Mouse (Mus musculus) intestine, embryonic 16.5 days (tissue): ENCODE results near the gene Ddn. TPM values are rescaled to one million over a fixed set of nuclear protein-coding genes. Genes with fewer than 3 reads are reported as not detected.

Source experiments
- ATAC-seq: fragments of 200-750 bp; cut with Nextera tagmentation; 2 replicates; pipeline ENCODE4 v1.8.0; 2017; ENCODE audit warnings: moderate TSS enrichment, moderate library complexity
- H3K27ac ChIP-seq: fragments of 300-500 bp; sonication (generic); 2 replicates; pipeline ENCODE4 v1.5.1; 2014; ENCODE audit warnings: mild to moderate bottlenecking, low read length
- H3K27me3 ChIP-seq: fragments of 300-500 bp; sonication (generic); replicated peaks from 2 replicates; pipeline ENCODE4 v1.6.1; 2014; ENCODE audit warnings: low read length, control low read depth, mixed read lengths; ENCODE audit not compliant: control insufficient read depth, insufficient read depth
- H3K36me3 ChIP-seq: fragments of 300-500 bp; sonication (generic); 2 replicates; pipeline ENCODE4 v1.6.1; 2014; ENCODE audit warnings: low read length, control low read depth; ENCODE audit not compliant: control insufficient read depth, insufficient read depth
- H3K4me1 ChIP-seq: fragments of 300-500 bp; sonication (generic); 2 replicates; pipeline ENCODE4 v1.6.1; 2014; ENCODE audit warnings: low read length, control low read depth, mixed read lengths; ENCODE audit not compliant: control insufficient read depth, insufficient read depth
- H3K4me2 ChIP-seq: fragments of 300-500 bp; sonication (generic); 2 replicates; pipeline ENCODE4 v1.6.1; 2014; ENCODE audit warnings: low read depth, low read length, control low read depth
- H3K4me3 ChIP-seq: fragments of 300-500 bp; sonication (generic); 2 replicates; pipeline ENCODE4 v1.5.1; 2014; ENCODE audit warnings: mild to moderate bottlenecking, low read length
- H3K9ac ChIP-seq: fragments of 300-500 bp; sonication (generic); 2 replicates; pipeline ENCODE4 v1.6.1; 2014; ENCODE audit warnings: low read depth, low read length
- H3K9me3 ChIP-seq: fragments of 300-500 bp; sonication (generic); 2 replicates; pipeline ENCODE4 v1.6.1; 2016; ENCODE audit warnings: low read length, control low read depth; ENCODE audit not compliant: control insufficient read depth
- WGBS: fragments of 180-500 bp; shearing (Covaris S2); extraction: QIAGEN DNeasy Blood & Tissue Kit; methylation state at CpG from one replicate; pipeline ENCODE4 v1.1.7; 2014; 5-methylcytosine and 5-hydroxymethylcytosine counted together
- polyA plus RNA-seq: library from polyadenylated mRNA; unstranded; fragments of >200 nt; fragmentation: Nextera tagmentation; extraction: Ambion mirVana; gene quantifications from 2 replicates; pipeline ENCODE4 v1.2.1, GENCODE M21; 2015

Ddn gene
- polyA plus RNA-seq, 1 experiment from 2014 or later = not detected

GRCm38 (mm10) chr15:98778806-98779205 lies 30.5 kb downstream of the Ddn start:
- Histone ChIP-seq H3K9ac (no peak overlapping the region), H3K27me3 (peaks cover 75% of the 10 kb centered on the region), H3K27ac (no peak overlapping the region), H3K9me3 (no peaks in the 10 kb centered on the region), H3K4me2 (no peak overlapping the region), H3K4me1 (peaks cover 22% of the 10 kb centered on the region), H3K36me3 (no peaks in the 10 kb centered on the region), H3K4me3 (no peak overlapping the region)
- no peak for ATAC-seq
- 6% methylated on average over 10 of the region's 11 CpGs for WGBS

- H3K27me3 ChIP-seq = peaks cover 75% of the 10 kb centered on the region
- no peaks in the 10 kb centered on the region for H3K36me3 ChIP-seq
- peak overlapping the region; percentile 10; the same call in 1 of the 2 replicates for H3K9ac ChIP-seq
- WGBS = 1% methylated on average over 25 of the region's 25 CpGs
- H3K27ac ChIP-seq = no peak overlapping the region
- H3K9me3 ChIP-seq = no peaks in the 10 kb centered on the region
- H3K4me2 ChIP-seq = peak overlapping the region; percentile 52
- peaks cover 22% of the 10 kb centered on the region for H3K4me1 ChIP-seq
- no peak for ATAC-seq
- H3K4me3 ChIP-seq = peak overlapping the region; percentile 28
Observed at GRCm38 (mm10) chr15:98778191-98778770, 31.0 kb downstream of the Ddn start.

GRCm38 (mm10) chr15:98777762-98778161 lies 31.5 kb downstream of the Ddn start, which contains the start of gene Wnt10b:
Wnt10b (minus strand) TSS chr15:98778150.
- peak within 1 kb of the TSS; percentile 28 for H3K4me3 ChIP-seq
- peak within 1 kb of the TSS; percentile 52 for H3K4me2 ChIP-seq
- H3K36me3 ChIP-seq = no peaks in the 10 kb centered on the region
- no peak for ATAC-seq
- WGBS = under 1% methylated on average over 33 of the region's 33 CpGs
- no peaks in the 10 kb centered on the region for H3K9me3 ChIP-seq
- H3K4me1 ChIP-seq = peaks cover 22% of the 10 kb centered on the region
- H3K27ac ChIP-seq = no peak within 1 kb of the TSS
- H3K27me3 ChIP-seq = peaks cover 75% of the 10 kb centered on the region
- peak within 1 kb of the TSS; percentile 10; the same call in 1 of the 2 replicates for H3K9ac ChIP-seq

- whole genome bisulfite sequencing = 2% methylated on average over 19 of the region's 19 CpGs
- 0 out of 2 replicates have a peak overlapping the region, but pooled peaks have one; percentile 10 for H3K9ac ChIP-seq
- ATAC-seq = no peak
- H3K27ac ChIP-seq = no peak overlapping the region
- H3K27me3 ChIP-seq = peaks cover 77% of the 10 kb centered on the region
- H3K9me3 ChIP-seq = no peaks in the 10 kb centered on the region
- H3K4me3 ChIP-seq = 0 out of 2 replicates have a peak overlapping the region, but pooled peaks have one; percentile 28
- H3K4me2 ChIP-seq = peak overlapping the region; percentile 52
- peaks cover 26% of the 10 kb centered on the region for H3K4me1 ChIP-seq
- H3K36me3 ChIP-seq = no peaks in the 10 kb centered on the region
Observed at GRCm38 (mm10) chr15:98777005-98777616, 32.2 kb downstream of the Ddn start.

- peak overlapping the region; percentile 43 for H3K4me2 ChIP-seq
- ATAC-seq = peak; percentile 66
- H3K36me3 ChIP-seq = no peaks in the 10 kb centered on the region
- H3K27me3 ChIP-seq = peaks cover 78% of the 10 kb centered on the region
- H3K4me3 ChIP-seq = peak overlapping the region; percentile 30
- 2% methylated on average over 59 of the region's 62 CpGs for WGBS
- no peak overlapping the region for H3K27ac ChIP-seq
- no peaks in the 10 kb centered on the region for H3K9me3 ChIP-seq
- H3K4me1 ChIP-seq = peaks cover 26% of the 10 kb centered on the region
- H3K9ac ChIP-seq = peak overlapping the region; percentile 44
Observed at GRCm38 (mm10) chr15:98776280-98777004, 32.8 kb downstream of the Ddn start.

- H3K4me1 ChIP-seq = peaks cover 26% of the 10 kb centered on the region
- ATAC-seq = no peak
- no peak overlapping the region for H3K4me2 ChIP-seq
Observed at GRCm38 (mm10) chr15:98775533-98775932, 33.8 kb downstream of the Ddn start.

GRCm38 (mm10) chr15:98774096-98774495 lies 35.2 kb downstream of the Ddn start:
- Histone ChIP-seq H3K9me3 (no peaks in the 10 kb centered on the region), H3K4me2 (no peak overlapping the region), H3K36me3 (no peaks in the 10 kb centered on the region), H3K4me1 (peaks cover 26% of the 10 kb centered on the region), H3K27ac (no peak overlapping the region), H3K4me3 (no peak overlapping the region), H3K9ac (no peak overlapping the region), H3K27me3 (peaks cover 63% of the 10 kb centered on the region)
- 22% methylated on average over 15 of the region's 15 CpGs for WGBS
- no peak for ATAC-seq

More at GRCm38 (mm10) chr15:98775533-98775932, 33.8 kb downstream of the Ddn start:
- Histone ChIP-seq H3K27ac (no peak overlapping the region), H3K4me3 (no peak overlapping the region), H3K27me3 (peaks cover 77% of the 10 kb centered on the region), H3K9ac (no peak overlapping the region), H3K36me3 (no peaks in the 10 kb centered on the region), H3K9me3 (no peaks in the 10 kb centered on the region)
- WGBS = 6% methylated on average over 5 of the region's 5 CpGs

GRCm38 (mm10) chr15:98772511-98773211 lies 36.6 kb downstream of the Ddn start:
- H3K4me2 ChIP-seq = peak overlapping the region; percentile 62
- H3K9me3 ChIP-seq = no peaks in the 10 kb centered on the region
- H3K9ac ChIP-seq = peak overlapping the region; percentile 59
- WGBS = 4% methylated on average over 36 of the region's 36 CpGs
- 0 out of 2 replicates have a peak, but pooled peaks have one; percentile 28 for ATAC-seq
- no peak overlapping the region for H3K27ac ChIP-seq
- H3K4me3 ChIP-seq = peak overlapping the region; percentile 40
- H3K4me1 ChIP-seq = peaks cover 18% of the 10 kb centered on the region
- H3K27me3 ChIP-seq = peaks cover 48% of the 10 kb centered on the region
- no peaks in the 10 kb centered on the region for H3K36me3 ChIP-seq
